Mouse (Mus musculus) liver, postnatal 0 days (tissue): ENCODE data around the gene Slc22a15.

Experiments
- CTCF ChIP-seq: sonication (generic); IDR thresholded peaks from 2 replicates; pipeline ENCODE4 v1.5.1; 2016; ENCODE audit warnings: antibody characterized with exemption, low read depth
- EP300 ChIP-seq: IDR thresholded peaks from 2 replicates; pipeline ENCODE4 v1.6.1; 2016; ENCODE audit warnings: antibody characterized with exemption, low read depth, mild to moderate bottlenecking

GRCm38 (mm10) chr3:101883902-101884301 is 40.4 kb downstream of the Slc22a15 start:
- TF ChIP-seq CTCF (no peak), EP300 (no peak)
